Mouse (Mus musculus): ENCODE data around the gene Cdca5. TPM values are rescaled to one million over a fixed set of nuclear protein-coding genes. Genes with fewer than 3 reads are reported as not detected.
A peak's percentile ranks its signal among the peaks of the same experiment; 100 is the strongest.

Cdca5 gene
- polyA plus RNA-seq, 1 experiment, result 13.1 TPM

GRCm38 (mm10) chr19:6047154-6047898 is 37.5 kb upstream of the Cdca5 start:
- peak overlapping the region; percentile 97 for H3K27ac ChIP-seq (ENCODE audit: insufficient read depth, low read depth, low read length)
- H3K4me3 ChIP-seq (ENCODE audit: insufficient read depth, low read length), result peak overlapping the region; percentile 85
- peaks cover 13% of the 10 kb centered on the region for H3K4me1 ChIP-seq (ENCODE audit: control insufficient read depth, insufficient read depth, low read length)
- TF ChIP-seq POLR2A (IDR thresholded peaks at IDR 0.05; ENCODE audit: borderline replicate concordance, low read depth, low read length), result no peak
- no peak for TF ChIP-seq CTCF (IDR thresholded peaks at IDR 0.05; ENCODE audit: low read depth, low read length)

GRCm38 (mm10) chr19:6047899-6048166 is 37.0 kb upstream of the Cdca5 start:
- TF ChIP-seq CTCF (IDR thresholded peaks at IDR 0.05; ENCODE audit: low read depth, low read length) (no peak), POLR2A (IDR thresholded peaks at IDR 0.05; ENCODE audit: borderline replicate concordance, low read depth, low read length) (no peak)
- Histone ChIP-seq H3K4me3 (ENCODE audit: insufficient read depth, low read length) (peak overlapping the region; percentile 85), H3K27ac (ENCODE audit: insufficient read depth, low read depth, low read length) (no peak overlapping the region), H3K4me1 (ENCODE audit: control insufficient read depth, insufficient read depth, low read length) (peaks cover 13% of the 10 kb centered on the region)

GRCm38 (mm10) chr19:6048681-6049410 is 35.9 kb upstream of the Cdca5 start:
- Histone ChIP-seq H3K27ac (ENCODE audit: insufficient read depth, low read depth, low read length) (no peak overlapping the region), H3K4me1 (ENCODE audit: control insufficient read depth, insufficient read depth, low read length) (peaks cover 16% of the 10 kb centered on the region), H3K4me3 (ENCODE audit: insufficient read depth, low read length) (no peak overlapping the region)
- no peak for TF ChIP-seq CTCF (IDR thresholded peaks at IDR 0.05; ENCODE audit: low read depth, low read length)
- no peak for TF ChIP-seq POLR2A (IDR thresholded peaks at IDR 0.05; ENCODE audit: borderline replicate concordance, low read depth, low read length)

- TF ChIP-seq CTCF (IDR thresholded peaks at IDR 0.05; ENCODE audit: low read depth, low read length), result no peak
- TF ChIP-seq POLR2A (IDR thresholded peaks at IDR 0.05; ENCODE audit: borderline replicate concordance, low read depth, low read length), result no peak
- H3K4me1 ChIP-seq (ENCODE audit: control insufficient read depth, insufficient read depth, low read length), result peaks cover 14% of the 10 kb centered on the region
- H3K27ac ChIP-seq (ENCODE audit: insufficient read depth, low read depth, low read length), result no peak overlapping the region
- no peak overlapping the region for H3K4me3 ChIP-seq (ENCODE audit: insufficient read depth, low read length)
Measured at GRCm38 (mm10) chr19:6052516-6052915, 32.3 kb upstream of the Cdca5 start.

- peaks cover 7% of the 10 kb centered on the region for H3K4me1 ChIP-seq (ENCODE audit: control insufficient read depth, insufficient read depth, low read length)
- TF ChIP-seq POLR2A (IDR thresholded peaks at IDR 0.05; ENCODE audit: borderline replicate concordance, low read depth, low read length), result no peak
- TF ChIP-seq CTCF (IDR thresholded peaks at IDR 0.05; ENCODE audit: low read depth, low read length), result no peak
- H3K27ac ChIP-seq (ENCODE audit: insufficient read depth, low read depth, low read length), result no peak overlapping the region
- H3K4me3 ChIP-seq (ENCODE audit: insufficient read depth, low read length), result no peak overlapping the region
Measured at GRCm38 (mm10) chr19:6054296-6054695, 30.5 kb upstream of the Cdca5 start.

- no peak overlapping the region for H3K27ac ChIP-seq (ENCODE audit: insufficient read depth, low read depth, low read length)
- peak overlapping the region; percentile 72 for H3K4me3 ChIP-seq (ENCODE audit: insufficient read depth, low read length)
- peaks cover 9% of the 10 kb centered on the region for H3K4me1 ChIP-seq (ENCODE audit: control insufficient read depth, insufficient read depth, low read length)
- TF ChIP-seq POLR2A (IDR thresholded peaks at IDR 0.05; ENCODE audit: borderline replicate concordance, low read depth, low read length), result no peak
Measured at GRCm38 (mm10) chr19:6056696-6057095, 28.1 kb upstream of the Cdca5 start.

- 0 out of 2 replicates have a peak, but pooled peaks have one; percentile 14 for TF ChIP-seq CTCF (IDR thresholded peaks at IDR 0.05; ENCODE audit: low read depth, low read length)
- peak; percentile 83; the same call in 1 of the 2 replicates for TF ChIP-seq POLR2A (IDR thresholded peaks at IDR 0.05; ENCODE audit: borderline replicate concordance, low read depth, low read length)
- peak within 1 kb of the TSS; percentile 72 for H3K4me3 ChIP-seq (ENCODE audit: insufficient read depth, low read length)
- H3K27ac ChIP-seq (ENCODE audit: insufficient read depth, low read depth, low read length), result peak within 1 kb of the TSS; percentile 49
- peaks cover 11% of the 10 kb centered on the region for H3K4me1 ChIP-seq (ENCODE audit: control insufficient read depth, insufficient read depth, low read length)
Measured at GRCm38 (mm10) chr19:6057313-6058096, 27.3 kb upstream of the Cdca5 start, which contains the start of the genes Mrpl49 and Fau. Gene Mrpl49 (minus strand): TSS chr19:6057785. Gene Fau (plus strand): TSS chr19:6057844.

GRCm38 (mm10) chr19:6058513-6058912 is 26.3 kb upstream of the Cdca5 start:
- peaks cover 14% of the 10 kb centered on the region for H3K4me1 ChIP-seq (ENCODE audit: control insufficient read depth, insufficient read depth, low read length)
- TF ChIP-seq CTCF (IDR thresholded peaks at IDR 0.05; ENCODE audit: low read depth, low read length), result no peak
- TF ChIP-seq POLR2A (IDR thresholded peaks at IDR 0.05; ENCODE audit: borderline replicate concordance, low read depth, low read length), result no peak

GRCm38 (mm10) chr19:6058966-6059365 is 25.8 kb upstream of the Cdca5 start:
- H3K4me3 ChIP-seq (ENCODE audit: insufficient read depth, low read length), result peak overlapping the region; percentile 65
- 0 out of 2 replicates have a peak overlapping the region, but pooled peaks have one; percentile 0 for H3K27ac ChIP-seq (ENCODE audit: insufficient read depth, low read depth, low read length)
- H3K4me1 ChIP-seq (ENCODE audit: control insufficient read depth, insufficient read depth, low read length), result peaks cover 12% of the 10 kb centered on the region
- TF ChIP-seq POLR2A (IDR thresholded peaks at IDR 0.05; ENCODE audit: borderline replicate concordance, low read depth, low read length) (no peak), CTCF (IDR thresholded peaks at IDR 0.05; ENCODE audit: low read depth, low read length) (no peak)

More at GRCm38 (mm10) chr19:6058513-6058912, 26.3 kb upstream of the Cdca5 start:
- Histone ChIP-seq H3K4me3 (ENCODE audit: insufficient read depth, low read length) (peak overlapping the region; percentile 65), H3K27ac (ENCODE audit: insufficient read depth, low read depth, low read length) (peak overlapping the region; percentile 49)

Data from bone marrow macrophage, adult 2 months (primary cell).